7 mouse cellular contexts compared by ENCODE assay signal in the genomic region with DNA sequence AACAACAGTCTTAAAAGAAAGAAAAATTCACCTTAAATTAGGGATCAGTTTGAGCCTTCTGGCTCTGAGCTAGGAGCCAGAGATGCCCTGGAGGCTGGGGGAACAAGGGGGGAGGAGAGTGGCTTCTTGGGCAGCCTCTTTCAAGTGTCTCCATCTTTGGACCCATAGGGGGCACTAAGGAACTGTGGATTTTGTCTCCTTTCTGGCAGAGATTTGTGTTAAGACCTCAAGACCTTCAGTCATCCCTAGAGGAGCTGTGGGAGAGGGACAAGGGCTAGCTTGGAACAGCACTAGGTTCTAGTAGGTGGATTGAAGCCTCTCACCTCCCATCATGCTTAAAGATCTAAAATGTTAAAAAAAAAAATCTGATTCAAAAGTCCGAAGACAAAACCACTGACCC.
A peak's percentile ranks its signal among the peaks of the same experiment; 100 is the strongest.
DNase-seq lines count a peak whose midpoint lies in the region; ATAC-seq and TF ChIP-seq lines count a peak whose summit lies in the region.

No protein-coding gene starts in this region.

- H3K9ac ChIP-seq in CH12.LX (ENCODE audit: insufficient read depth, low read depth): no peak overlapping the region
- no peak overlapping the region for H3K9ac ChIP-seq in embryonic facial prominence, embryonic 11.5 days (replicated peaks; ENCODE audit: low read length)
- 0 out of 2 replicates have a peak overlapping the region, but pooled peaks have one; percentile 34 for H3K9ac ChIP-seq in heart, embryonic 13.5 days
- no peak overlapping the region for H3K9ac ChIP-seq in kidney, embryonic 16.5 days (replicated peaks; ENCODE audit: low read length)
- peak overlapping the region; percentile 20; the same call in 1 of the 2 replicates for H3K9ac ChIP-seq in lung, embryonic 14.5 days

- H3K4me3 ChIP-seq in CH12.LX (replicated peaks in 1 of 3; ENCODE audit: low read depth in 2 of 3, low read length in 2 of 3, poor library complexity in 1 of 3): no peak overlapping the region
- no peak overlapping the region for H3K4me3 ChIP-seq in embryonic facial prominence, embryonic 11.5 days (ENCODE audit: low read depth, low read length)
- peak overlapping the region; percentile 17; the same call in 1 of the 2 replicates for H3K4me3 ChIP-seq in heart, embryonic 13.5 days
- H3K4me3 ChIP-seq in kidney, embryonic 16.5 days (ENCODE audit: low read length): no peak overlapping the region
- no peak overlapping the region for H3K4me3 ChIP-seq in lung, embryonic 14.5 days (ENCODE audit: low read depth, low read length)

- no peaks in the 10 kb centered on the region for H3K36me3 ChIP-seq in CH12.LX (replicated peaks in 1 of 2; ENCODE audit: control insufficient read depth in 1 of 2, insufficient read depth in 1 of 2, low read length in 1 of 2)
- no peaks in the 10 kb centered on the region for H3K36me3 ChIP-seq in embryonic facial prominence, embryonic 11.5 days (replicated peaks; ENCODE audit: control insufficient read depth, insufficient read depth, low read depth, low read length)
- no peaks in the 10 kb centered on the region for H3K36me3 ChIP-seq in heart, embryonic 13.5 days
- no peaks in the 10 kb centered on the region for H3K36me3 ChIP-seq in kidney, embryonic 16.5 days (ENCODE audit: insufficient read depth, low read length)
- no peaks in the 10 kb centered on the region for H3K36me3 ChIP-seq in lung, embryonic 14.5 days (ENCODE audit: insufficient read depth)

- H3K4me1 ChIP-seq in CH12.LX (ENCODE audit: control insufficient read depth in 1 of 2, insufficient read depth in 2 of 2): peaks cover 7 to 11% of the 10 kb centered on the region in 2 experiments
- peaks cover 19% of the 10 kb centered on the region for H3K4me1 ChIP-seq in embryonic facial prominence, embryonic 11.5 days (ENCODE audit: control insufficient read depth, insufficient read depth, low read length)
- H3K4me1 ChIP-seq in heart, embryonic 13.5 days: peaks cover 43% of the 10 kb centered on the region
- H3K4me1 ChIP-seq in kidney, embryonic 16.5 days (ENCODE audit: insufficient read depth, low read length): peaks cover 18% of the 10 kb centered on the region
- H3K4me1 ChIP-seq in lung, embryonic 14.5 days (ENCODE audit: insufficient read depth): peaks cover 42% of the 10 kb centered on the region

- no peak overlapping the region for H3K27ac ChIP-seq in CH12.LX (ENCODE audit: insufficient read depth, low read depth)
- peak overlapping the region; percentile 68 for H3K27ac ChIP-seq in embryonic facial prominence, embryonic 11.5 days (replicated peaks; ENCODE audit: low read depth, low read length)
- H3K27ac ChIP-seq in heart, embryonic 13.5 days (replicated peaks): peak overlapping the region; percentile 81
- peak overlapping the region; percentile 73 for H3K27ac ChIP-seq in kidney, embryonic 16.5 days (ENCODE audit: low read length)
- H3K27ac ChIP-seq in lung, embryonic 14.5 days (ENCODE audit: low read depth): peak overlapping the region; percentile 92

- H3K4me2 ChIP-seq in CH12.LX (ENCODE audit: insufficient read depth, low read depth, poor library complexity, severe bottlenecking): no peak overlapping the region
- no peak overlapping the region for H3K4me2 ChIP-seq in embryonic facial prominence, embryonic 11.5 days (ENCODE audit: low read depth, low read length)
- peak overlapping the region; percentile 56 for H3K4me2 ChIP-seq in heart, embryonic 13.5 days
- H3K4me2 ChIP-seq in kidney, embryonic 16.5 days (replicated peaks; ENCODE audit: low read depth, low read length): peak overlapping the region; percentile 31
- peak overlapping the region; percentile 43; the same call in 1 of the 2 replicates for H3K4me2 ChIP-seq in lung, embryonic 14.5 days

- ATAC-seq in embryonic facial prominence, embryonic 11.5 days (replicated peaks; ENCODE audit: insufficient number of reproducible peaks, low FRiP score, low TSS enrichment, low read depth): peak; percentile 66
- no peak for ATAC-seq in heart, embryonic 13.5 days (ENCODE audit: extremely low read depth, insufficient number of reproducible peaks, low FRiP score, low TSS enrichment)
- ATAC-seq in kidney, embryonic 16.5 days (ENCODE audit: low FRiP score, low TSS enrichment): peak; percentile 72
- ATAC-seq in lung, embryonic 14.5 days (ENCODE audit: insufficient read depth): peak; percentile 77

- WGBS in embryonic facial prominence, embryonic 11.5 days: 7% methylated on average over 1 of the region's 1 CpGs
- WGBS in heart, embryonic 13.5 days: 6% methylated on average over 1 of the region's 1 CpGs
- 6% methylated on average over 1 of the region's 1 CpGs for WGBS in kidney, embryonic 16.5 days
- WGBS in lung, embryonic 14.5 days: 7% methylated on average over 1 of the region's 1 CpGs

- no peaks in the 10 kb centered on the region for H3K79me2 ChIP-seq in CH12.LX (replicated peaks; ENCODE audit: control insufficient read depth, extremely low read depth, insufficient read depth, poor library complexity, severe bottlenecking)

- H3K27me3 ChIP-seq in CH12.LX (replicated peaks): peaks cover 40% of the 10 kb centered on the region
- H3K27me3 ChIP-seq in embryonic facial prominence, embryonic 11.5 days (ENCODE audit: control insufficient read depth, insufficient read depth, low read length): 0 out of 2 replicates have a peak, but pooled peaks cover 2% of the 10 kb centered on the region
- H3K27me3 ChIP-seq in heart, embryonic 13.5 days (replicated peaks): peaks cover 64% of the 10 kb centered on the region
- peaks cover 23% of the 10 kb centered on the region for H3K27me3 ChIP-seq in kidney, embryonic 16.5 days (ENCODE audit: insufficient read depth, low read length)
- no peaks in the 10 kb centered on the region; the same call in 1 of the 2 replicates for H3K27me3 ChIP-seq in lung, embryonic 14.5 days (ENCODE audit: insufficient read depth, low read length)

- DNase-seq in CH12.LX (ENCODE audit: extremely low read depth) (peak; percentile 76), NIH3T3 (ENCODE audit: low read depth) (peak; percentile 89)
- DNase-seq in embryonic facial prominence, embryonic 11.5 days (ENCODE audit: low spot score): peak; percentile 90
- DNase-seq in lung, embryonic 14.5 days: peak; percentile 94
- DNase-seq in retina, postnatal 7 days (ENCODE audit: low read depth, low spot score): peak; percentile 40

- TF ChIP-seq EP300 in CH12.LX (IDR thresholded peaks at IDR 0.05; ENCODE audit: low read length): no peak

- peak in 1 of 2 experiments; percentile 91; a peak in 2 of 4 replicates for TF ChIP-seq CTCF in CH12.LX (conservative IDR thresholded peaks at IDR 0.05 in 1 of 2, IDR thresholded peaks at IDR 0.05 in 1 of 2; ENCODE audit: low read depth in 2 of 2, low read length in 2 of 2)
- TF ChIP-seq CTCF in lung, embryonic 14.5 days (IDR thresholded peaks at IDR 0.05; ENCODE audit: low read depth): peak; percentile 79

- TF ChIP-seq RAD21 in CH12.LX (IDR thresholded peaks at IDR 0.05; ENCODE audit: low read depth, low read length): peak; percentile 96

- in situ Hi-C loops in CH12.LX (cut with MboI; ENCODE audit: low pct_ligation_motif_present, low pct_unique_long_range_greater_than_20kb, low sequenced_read_pairs): loop anchor here (10.0 kb wide), 1 partner anchor 490 kb away; no protein-coding TSS in a partner anchor

- H3K9me3 ChIP-seq in CH12.LX (replicated peaks; ENCODE audit: low read length): no peaks in the 10 kb centered on the region
- no peaks in the 10 kb centered on the region for H3K9me3 ChIP-seq in embryonic facial prominence, embryonic 11.5 days (replicated peaks; ENCODE audit: control insufficient read depth, low read length)
- no peaks in the 10 kb centered on the region for H3K9me3 ChIP-seq in heart, embryonic 13.5 days
- no peaks in the 10 kb centered on the region for H3K9me3 ChIP-seq in kidney, embryonic 16.5 days (ENCODE audit: low read length)
- H3K9me3 ChIP-seq in lung, embryonic 14.5 days (ENCODE audit: low read depth, low read length): no peaks in the 10 kb centered on the region

- TF ChIP-seq POLR2A in CH12.LX (IDR thresholded peaks at IDR 0.05; ENCODE audit: low read depth, low read length): no peak

- dilution Hi-C loops in CH12.LX (cut with MboI; ENCODE audit: extremely low pct_ligation_motif_present, extremely low pct_unique_long_range_greater_than_20kb, low sequenced_read_pairs): no loop called here

TF ChIP-seq in CH12.LX, 34 proteins besides CTCF, POLR2A, EP300 and RAD21:
- TF ChIP-seq ZC3H11A (IDR thresholded peaks at IDR 0.05; ENCODE audit: low read depth, low read length) (peak; percentile 84), JUND (conservative IDR thresholded peaks at IDR 0.05; ENCODE audit: low read depth, low read length) (no peak), SMC3 (IDR thresholded peaks at IDR 0.05; ENCODE audit: low read depth, low read length) (peak; percentile 92), BHLHE40 (IDR thresholded peaks at IDR 0.05; ENCODE audit: low read depth, low read length) (0 out of 2 replicates have a peak, but pooled peaks have one; percentile 33), MAZ (IDR thresholded peaks at IDR 0.05; ENCODE audit: low read depth, low read length) (peak; percentile 72; the same call in 1 of the 2 replicates), HCFC1 (IDR thresholded peaks at IDR 0.05; ENCODE audit: low read depth, low read length) (no peak), CHD2 (IDR thresholded peaks at IDR 0.05; ENCODE audit: low read length) (no peak), IRF4 (IDR thresholded peaks at IDR 0.05; ENCODE audit: low read depth, low read length) (peak; percentile 36; the same call in 1 of the 2 replicates), JUN (IDR thresholded peaks at IDR 0.05; ENCODE audit: insufficient read depth, low read depth, low read length) (no peak), ETS1 (conservative IDR thresholded peaks at IDR 0.05; ENCODE audit: low read depth, low read length) (no peak), CHD1 (IDR thresholded peaks at IDR 0.05; ENCODE audit: low read depth, low read length) (no peak)
TF ChIP-seq in CH12.LX: peak in this region for 5.

Comparison
In these comparisons a context has a peak if more than half of its experiments do, and no peak if none do; other contexts are left out.
1. DNase-seq: peak in every context shown above with its lines; median percentile 94 in lung, embryonic 14.5 days; 90 in embryonic facial prominence, embryonic 11.5 days; 89 in NIH3T3; 76 in CH12.LX; 40 in retina, postnatal 7 days.
2. H3K4me2 ChIP-seq: peak in heart, embryonic 13.5 days (single experiment), kidney, embryonic 16.5 days (single experiment) and lung, embryonic 14.5 days (single experiment); none in CH12.LX (single experiment) and embryonic facial prominence, embryonic 11.5 days (single experiment).
3. H3K9ac ChIP-seq: peak in heart, embryonic 13.5 days (single experiment) and lung, embryonic 14.5 days (single experiment); none in CH12.LX (single experiment), embryonic facial prominence, embryonic 11.5 days (single experiment) and kidney, embryonic 16.5 days (single experiment).